Mouse (Mus musculus) right cerebral cortex, postnatal 25 days (tissue): ENCODE data around the gene Rcc1.
A peak's percentile ranks its signal among the peaks of the same experiment; 100 is the strongest.

Source experiments
- DNase-seq: peaks from one replicate; pipeline ENCODE4 v3.0.0; 2022

The Rcc1 gene

GRCm38 (mm10) chr4:132354571-132354970 lies 1.2 kb upstream of the Rcc1 start:
- DNase-seq = no peak

DNA sequence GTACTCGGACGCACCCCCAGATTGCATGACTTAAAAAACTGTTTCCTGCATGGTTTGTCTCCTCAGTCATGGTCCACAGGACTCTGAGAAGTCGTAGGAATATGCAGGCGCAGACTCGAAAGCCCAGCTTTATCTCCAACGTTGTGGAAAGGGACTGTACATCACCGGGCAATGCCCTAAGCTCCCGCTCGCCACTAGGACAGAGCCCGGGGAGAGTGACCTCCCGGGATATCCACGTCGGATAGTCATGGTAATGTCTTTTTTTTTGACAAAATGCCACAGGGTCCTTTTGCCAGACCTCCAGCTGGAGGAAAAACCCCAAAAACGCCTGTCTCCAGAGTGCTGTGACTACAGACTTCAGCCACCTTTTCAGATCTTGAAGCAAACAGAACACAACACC lies 666 bp downstream of the Rcc1 start:
- peak; percentile 17 for DNase-seq

- DNase-seq = no peak
Observed at GRCm38 (mm10) chr4:132351401-132351800, 2.0 kb downstream of the Rcc1 start.

DNA sequence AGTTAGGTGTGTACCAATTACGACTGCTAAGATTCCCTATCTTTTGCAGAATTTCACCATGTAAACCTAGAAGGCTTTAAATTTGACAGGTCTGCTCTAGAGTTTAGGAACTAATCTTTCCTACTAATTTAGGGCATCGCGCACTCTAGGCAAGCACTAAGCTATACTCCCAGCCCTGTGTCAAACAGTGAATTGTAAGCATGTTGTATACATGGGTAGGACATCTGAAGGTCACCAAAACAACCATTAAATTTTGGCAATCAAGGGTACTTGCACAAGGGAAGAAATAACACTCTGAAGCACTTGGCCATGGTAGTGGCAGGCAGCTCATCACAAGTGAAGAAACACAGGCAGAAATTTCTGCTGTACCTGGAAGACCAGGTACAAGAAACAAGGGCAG lies 2.6 kb downstream of the Rcc1 start:
- no peak for DNase-seq

GRCm38 (mm10) chr4:132350123-132350740 lies 3.2 kb downstream of the Rcc1 start:
- no peak for DNase-seq

DNA sequence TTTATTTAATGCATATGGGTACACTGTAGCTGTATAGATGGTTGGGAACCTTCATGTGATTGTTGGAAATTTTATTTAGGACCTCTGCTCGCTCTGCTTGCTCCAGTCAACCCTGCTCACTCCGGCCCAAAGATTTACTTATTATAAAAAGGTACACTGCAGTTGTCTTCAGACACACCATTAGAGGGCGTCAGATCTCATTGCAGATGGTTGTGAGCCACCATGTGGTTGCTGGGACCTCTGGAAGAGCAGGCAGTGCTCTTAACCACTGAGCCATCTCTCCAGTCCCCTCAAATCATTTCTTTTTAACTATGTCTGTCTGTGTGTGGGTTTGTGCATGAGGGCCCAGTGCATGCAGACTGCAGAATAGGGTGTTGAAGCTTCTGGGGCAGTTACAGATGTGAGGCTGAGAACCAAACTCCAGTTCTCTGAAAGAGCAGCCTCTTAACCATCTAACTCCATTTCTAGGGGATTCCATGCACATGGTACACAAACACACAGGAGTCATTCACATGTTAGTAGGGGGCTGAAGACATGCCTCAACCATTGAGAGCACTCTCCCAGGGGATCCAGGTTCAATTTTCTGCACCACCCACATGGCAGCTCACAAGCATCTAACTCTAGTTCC lies 3.8 kb downstream of the Rcc1 start:
- DNase-seq = no peak

DNA sequence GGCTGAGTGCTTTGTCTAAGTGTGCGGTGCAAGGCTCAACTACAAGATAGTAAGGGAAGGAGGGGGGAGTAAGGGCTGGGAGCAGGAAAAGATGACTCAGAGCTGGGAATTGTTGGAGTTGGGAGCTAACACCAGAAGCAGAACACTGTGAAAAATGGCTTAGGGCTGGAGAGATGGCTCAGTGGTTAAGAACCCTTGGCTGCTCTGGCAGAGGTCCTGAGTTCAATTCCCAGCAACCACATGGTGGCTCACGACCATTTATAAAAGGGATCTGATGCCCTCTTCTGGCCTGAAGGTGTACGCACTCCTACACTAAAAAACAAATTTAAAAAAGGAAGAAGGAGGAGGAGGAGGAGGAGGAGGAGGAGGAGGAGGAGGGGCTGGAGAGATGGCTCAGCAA lies 6.7 kb downstream of the Rcc1 start:
- no peak for DNase-seq

GRCm38 (mm10) chr4:132346261-132346660 lies 7.1 kb downstream of the Rcc1 start:
- no peak for DNase-seq

DNA sequence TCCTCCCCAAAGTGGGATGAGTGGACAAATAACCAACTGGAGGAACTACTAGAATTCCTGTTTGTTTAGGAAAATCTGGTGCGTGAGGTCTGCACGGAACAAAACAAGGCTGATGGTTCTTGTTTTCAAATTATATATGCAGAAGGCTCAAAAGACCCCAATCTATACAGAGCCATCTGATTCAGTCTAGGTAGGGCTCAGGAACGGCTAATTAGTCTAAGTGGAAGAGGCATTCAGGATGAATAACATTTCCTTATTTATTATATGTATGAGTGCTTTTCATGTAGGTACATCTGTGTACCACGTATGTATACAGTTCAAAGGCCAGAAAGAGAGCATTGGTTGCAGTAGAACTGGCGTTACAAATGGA lies 7.6 kb downstream of the Rcc1 start:
- no peak for DNase-seq

GRCm38 (mm10) chr4:132345135-132345842 lies 8.1 kb downstream of the Rcc1 start:
- DNase-seq = peak; percentile 91

GRCm38 (mm10) chr4:132344403-132345134 lies 8.8 kb downstream of the Rcc1 start:
- DNase-seq = peak; percentile 7

DNA sequence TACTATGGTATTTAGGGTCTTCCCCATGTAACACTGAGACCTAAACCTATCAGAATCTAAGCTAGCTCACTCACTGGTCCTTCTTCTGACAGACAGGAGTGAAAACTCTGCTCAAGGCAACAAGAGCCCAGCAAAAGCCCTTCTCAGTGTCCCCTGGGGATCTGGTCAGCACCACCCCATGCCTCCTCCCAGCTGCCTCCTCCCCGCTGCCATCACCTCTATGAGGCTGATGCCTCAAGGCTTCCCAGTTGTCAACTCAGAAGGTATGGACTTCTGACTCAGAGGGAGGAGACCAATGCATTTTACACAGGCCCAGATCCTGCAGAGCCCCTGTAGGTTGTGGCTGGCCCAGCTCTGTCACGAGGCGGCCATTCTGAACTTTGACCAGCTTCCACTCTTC lies 12.0 kb downstream of the Rcc1 start:
- no peak for DNase-seq

DNA sequence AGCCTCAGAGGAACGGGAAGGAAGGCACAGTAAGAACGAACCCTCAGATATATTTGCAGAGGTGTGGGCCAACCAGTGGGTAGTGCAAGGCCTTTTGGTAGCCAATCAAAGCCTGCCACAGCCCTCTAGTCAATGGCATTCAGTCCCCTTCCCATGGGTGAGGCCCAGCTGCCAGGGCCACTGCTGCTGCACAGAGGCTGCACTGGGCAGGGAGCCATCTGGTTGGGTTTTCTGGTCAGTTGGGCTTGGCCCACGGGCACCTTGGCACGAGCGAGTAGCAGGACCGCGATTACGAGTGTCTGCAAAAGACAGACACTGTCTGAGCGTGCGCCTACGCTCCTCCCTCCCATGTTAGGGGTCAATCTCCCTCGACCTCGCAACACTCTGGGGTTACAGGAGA lies 14.5 kb downstream of the Rcc1 start:
- no peak for DNase-seq

DNA sequence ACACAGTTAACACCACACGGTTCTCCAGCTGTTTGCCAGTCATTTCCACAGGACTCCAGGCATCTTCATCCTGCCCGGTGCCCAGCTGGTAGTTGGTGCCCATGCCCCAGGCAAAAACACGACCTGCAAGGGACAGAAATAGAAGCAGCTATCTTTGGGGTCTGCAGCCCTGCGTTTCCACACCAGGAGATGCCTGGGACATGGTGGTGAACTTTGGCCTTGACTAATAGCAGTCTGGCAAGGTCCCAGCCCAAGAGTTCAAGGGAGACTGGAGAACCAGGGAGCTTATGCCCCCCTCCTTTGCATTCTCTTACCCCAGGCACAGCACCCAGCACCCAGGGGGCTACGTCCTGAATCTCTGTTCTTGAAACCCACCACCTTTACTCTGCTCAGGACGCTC lies 20.5 kb downstream of the Rcc1 start:
- DNase-seq = no peak

DNA sequence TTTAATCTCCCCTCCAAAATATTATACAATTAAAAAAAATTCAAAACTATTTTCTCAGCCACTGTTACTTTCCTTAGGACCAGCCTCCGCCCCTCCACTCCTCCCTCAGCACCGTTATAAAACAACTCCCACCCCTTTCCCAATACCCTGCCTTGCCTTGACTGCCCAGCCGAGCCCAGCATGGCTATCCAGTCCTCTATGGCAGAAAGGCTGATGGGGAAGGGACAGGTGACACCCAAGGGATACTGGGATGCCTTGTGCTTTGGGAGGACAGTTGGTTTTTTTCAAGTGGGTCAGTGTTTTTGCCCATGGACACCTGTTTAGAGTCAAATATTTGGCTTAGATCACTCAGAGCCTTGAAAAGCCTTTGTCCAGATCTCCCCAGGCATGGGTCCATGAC lies 21.4 kb downstream of the Rcc1 start:
- DNase-seq = no peak

- DNase-seq = no peak
Observed at GRCm38 (mm10) chr4:132329835-132330354, 23.5 kb downstream of the Rcc1 start.

GRCm38 (mm10) chr4:132329115-132329834 lies 24.1 kb downstream of the Rcc1 start, which contains the start of gene Trnau1ap:
TSS of gene Trnau1ap (minus strand) at chr4:132329538.
- DNase-seq = peak; percentile 86

- no peak for DNase-seq
Observed at GRCm38 (mm10) chr4:132328391-132328982, 24.9 kb downstream of the Rcc1 start.

DNA sequence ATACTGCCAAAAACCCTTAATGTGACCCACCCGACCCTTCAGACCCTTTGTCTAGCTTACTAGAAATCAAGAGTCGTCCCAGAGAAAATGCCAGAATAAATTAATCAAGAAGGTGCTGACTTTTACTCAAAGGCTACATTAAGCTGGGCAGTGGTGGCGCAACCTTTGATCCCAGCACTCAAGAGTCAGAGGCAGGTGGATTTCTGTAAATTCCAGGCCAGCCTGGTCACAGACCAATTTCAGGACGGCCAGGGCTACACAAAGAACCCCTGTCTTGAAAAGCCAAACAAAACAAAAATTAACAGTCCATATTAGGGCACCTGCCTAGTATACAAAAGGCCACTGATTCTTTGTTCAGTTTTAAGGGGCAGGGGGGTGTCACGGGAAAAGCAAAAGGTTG lies 26.9 kb downstream of the Rcc1 start:
- DNase-seq = no peak

GRCm38 (mm10) chr4:132315711-132316110 lies 37.7 kb downstream of the Rcc1 start:
- DNase-seq = no peak

DNA sequence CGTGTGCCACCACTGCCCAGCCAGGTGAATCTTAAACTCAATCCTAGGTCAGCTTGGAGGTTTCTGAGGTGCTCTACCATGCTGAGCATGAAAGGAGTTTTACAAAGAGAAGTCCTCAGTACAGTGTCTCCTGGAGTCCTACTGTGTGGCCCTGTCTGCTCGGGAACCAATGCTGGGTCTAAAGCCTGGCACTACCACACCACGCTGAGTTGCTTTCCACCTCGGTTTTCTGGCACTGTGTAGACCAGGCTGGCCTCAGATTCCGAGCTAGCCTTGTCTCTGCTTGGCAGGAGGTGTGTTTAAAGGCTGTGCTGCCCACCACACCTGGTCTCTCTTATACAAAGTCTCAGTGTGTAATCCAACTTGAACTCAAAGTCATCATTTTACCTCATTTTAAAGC lies 40.8 kb downstream of the Rcc1 start:
- no peak for DNase-seq

- DNase-seq = no peak
Observed at GRCm38 (mm10) chr4:132311801-132312200, 41.6 kb downstream of the Rcc1 start.
